Mouse (Mus musculus) G1E-ER4 (cell line): ENCODE results near the gene Ndufb4. TPM values are rescaled to one million over a fixed set of nuclear protein-coding genes. Genes with fewer than 3 reads are reported as not detected.

Source experiments
- GATA1 ChIP-seq: IDR thresholded peaks from one replicate; pipeline ENCODE4 v1.8.0; 2012; ENCODE audit warnings: low read length, inconsistent platforms
- polyA plus RNA-seq: library from polyadenylated mRNA; stranded (reverse); fragments of >175 nt; gene quantifications from 2 replicates; pipeline ENCODE4 v1.2.3, GENCODE M21; 2012

The Ndufb4 gene
- polyA plus RNA-seq, 1 experiment = 72.5 TPM

DNA sequence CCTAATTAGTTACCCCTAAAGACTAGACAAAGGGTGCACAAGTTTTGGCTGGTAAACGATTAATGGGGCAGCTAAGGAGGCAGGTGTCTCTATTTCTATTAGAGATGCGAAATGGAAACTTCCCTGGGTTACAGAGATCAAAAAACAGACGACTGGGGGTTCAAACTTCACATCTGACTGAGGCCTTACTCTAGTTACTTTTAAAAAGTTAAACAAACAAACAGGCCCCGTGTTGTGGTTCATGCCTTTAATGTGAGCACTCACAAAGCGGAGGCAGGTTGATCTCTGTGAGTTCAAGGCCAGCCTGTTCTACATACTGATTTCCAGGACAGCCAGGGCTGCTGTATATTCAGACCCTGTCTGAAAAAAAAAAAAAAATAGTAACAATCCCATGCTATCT, 1.6 kb downstream of the Ndufb4 start:
- TF ChIP-seq GATA1 = no peak

DNA sequence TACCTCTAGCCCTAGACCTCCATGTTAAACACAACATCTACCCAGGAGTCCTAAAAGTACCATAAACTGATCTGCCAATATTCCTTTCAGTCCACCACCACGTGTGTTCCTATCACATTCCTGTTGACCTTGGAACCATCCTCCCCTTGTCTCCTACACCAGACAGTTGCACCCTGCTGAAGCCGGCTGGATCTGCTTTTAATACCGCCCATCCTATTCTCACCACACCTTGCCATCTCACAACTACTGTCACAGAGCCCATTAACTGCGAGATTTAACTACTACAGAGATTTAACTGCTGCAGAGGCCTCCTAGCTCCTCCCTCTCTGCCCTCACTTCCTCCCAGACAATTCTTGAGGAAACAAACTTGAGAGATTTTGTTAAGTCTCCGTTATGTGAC, 2.8 kb downstream of the Ndufb4 start:
- TF ChIP-seq GATA1 = no peak

DNA sequence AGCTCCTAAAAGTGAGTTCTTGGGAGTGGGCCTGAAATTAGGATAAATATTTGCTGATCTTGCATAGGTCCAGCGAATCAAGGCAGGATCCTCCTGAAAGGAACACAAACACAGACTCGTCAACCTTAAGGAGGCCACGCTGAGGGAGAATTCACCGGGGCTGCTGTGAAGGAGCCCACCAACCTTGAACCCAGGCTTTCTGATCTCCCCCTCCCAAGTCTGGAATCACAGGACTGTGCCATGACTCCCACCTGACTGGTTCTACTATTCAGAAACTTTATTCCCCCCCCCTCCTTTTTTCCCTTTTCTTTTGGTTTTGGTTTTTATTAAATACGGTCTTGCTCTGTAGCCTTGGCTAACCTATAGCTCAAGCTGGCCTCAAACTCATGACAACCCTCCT, 5.2 kb downstream of the Ndufb4 start:
- TF ChIP-seq GATA1 = no peak

DNA sequence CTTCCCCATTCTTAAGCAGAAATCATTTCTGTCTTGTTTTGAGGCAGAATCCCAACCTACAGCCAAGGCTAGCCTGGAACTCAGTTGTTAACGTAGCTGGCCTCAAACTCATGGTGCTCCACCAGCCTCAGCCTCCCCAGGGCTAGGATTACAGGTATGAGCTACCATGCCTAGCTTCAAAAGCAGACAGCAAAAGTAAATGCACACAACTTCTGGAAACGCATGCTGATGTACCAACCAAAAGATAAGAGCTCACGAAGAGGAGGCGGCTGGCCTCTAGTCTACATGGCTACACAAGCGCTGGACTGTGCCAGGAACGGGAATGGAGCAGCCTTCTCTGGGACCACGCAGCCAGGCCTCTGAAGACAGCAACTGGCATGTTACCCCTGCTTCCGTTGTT, 6.3 kb downstream of the Ndufb4 start:
- no peak for TF ChIP-seq GATA1

DNA sequence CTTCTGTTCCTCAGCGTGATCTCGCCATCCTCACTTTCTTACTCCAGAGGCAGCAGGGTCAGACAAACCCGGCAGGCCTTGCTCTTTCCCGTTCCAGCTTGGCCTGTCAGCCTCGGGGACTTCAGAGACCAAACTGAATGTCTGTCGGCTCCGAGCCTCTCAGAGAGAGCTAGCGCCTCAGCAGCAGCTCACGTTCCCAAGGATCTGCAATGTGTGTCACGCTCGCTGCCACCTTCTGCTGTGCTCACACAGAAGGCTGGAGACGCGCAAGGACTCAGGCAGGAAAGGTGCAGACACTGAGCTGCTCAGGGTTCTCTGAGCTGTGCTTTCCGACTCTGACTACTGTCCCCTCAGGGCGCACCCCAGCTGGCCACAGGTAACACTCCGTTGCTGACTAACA, 7.2 kb downstream of the Ndufb4 start:
- no peak for TF ChIP-seq GATA1

DNA sequence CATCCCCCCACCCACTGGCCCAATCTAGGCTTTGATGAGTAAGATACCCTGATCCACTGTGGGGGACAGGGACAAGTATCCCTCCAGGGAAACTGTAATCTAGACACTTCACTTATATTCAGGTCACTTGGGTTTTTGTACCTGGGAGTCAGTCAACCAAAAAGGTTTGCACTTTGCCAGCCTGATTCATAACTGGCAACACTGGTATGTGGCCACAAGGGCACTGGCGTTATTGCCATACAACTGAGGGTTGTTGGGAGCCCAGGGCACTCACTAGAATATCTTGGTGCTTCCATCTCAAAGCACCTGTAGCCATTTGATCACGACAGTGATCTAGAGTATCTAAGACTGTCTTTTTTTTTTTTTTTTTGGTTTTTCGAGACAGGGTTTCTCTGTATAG, 8.5 kb downstream of the Ndufb4 start:
- TF ChIP-seq GATA1 = no peak

DNA sequence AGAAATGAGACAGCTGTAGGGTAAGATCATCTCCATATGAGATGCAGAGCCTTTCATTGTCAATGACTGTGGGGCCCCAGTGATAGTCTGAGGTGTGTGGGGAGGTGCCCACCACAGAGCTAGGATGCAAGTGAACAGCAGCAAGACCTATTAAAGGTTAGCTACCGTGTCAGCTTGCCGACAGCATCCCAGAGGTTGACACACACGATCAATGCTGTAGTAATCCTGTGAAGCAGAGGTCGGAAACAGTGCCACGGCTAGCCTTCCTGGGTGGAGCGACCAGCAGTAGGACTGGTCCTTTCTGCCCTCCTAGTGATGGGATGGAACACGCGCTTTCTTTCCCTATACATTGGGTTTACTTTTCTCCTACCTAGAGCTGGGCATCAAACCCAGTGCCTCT, 9.0 kb downstream of the Ndufb4 start:
- no peak for TF ChIP-seq GATA1

DNA sequence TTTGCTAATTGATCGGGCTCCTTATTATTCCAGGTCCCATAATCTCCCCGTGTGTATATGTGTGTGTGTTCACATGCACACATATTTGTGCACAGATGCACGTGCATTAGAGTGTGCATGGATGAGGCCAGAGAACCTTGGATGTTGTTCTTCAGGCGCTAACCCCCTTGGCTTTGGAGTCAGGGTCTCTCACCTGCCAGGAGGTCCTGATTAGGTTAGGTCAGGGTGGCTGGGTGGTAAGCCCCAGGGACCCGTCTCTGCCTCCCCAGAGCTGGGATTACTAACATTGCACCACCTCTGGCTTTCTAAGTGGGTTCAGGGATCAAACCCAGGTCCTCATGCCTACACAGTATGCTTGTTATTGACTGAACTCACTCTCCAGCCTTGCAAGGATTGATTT, 9.8 kb downstream of the Ndufb4 start:
- TF ChIP-seq GATA1 = no peak

DNA sequence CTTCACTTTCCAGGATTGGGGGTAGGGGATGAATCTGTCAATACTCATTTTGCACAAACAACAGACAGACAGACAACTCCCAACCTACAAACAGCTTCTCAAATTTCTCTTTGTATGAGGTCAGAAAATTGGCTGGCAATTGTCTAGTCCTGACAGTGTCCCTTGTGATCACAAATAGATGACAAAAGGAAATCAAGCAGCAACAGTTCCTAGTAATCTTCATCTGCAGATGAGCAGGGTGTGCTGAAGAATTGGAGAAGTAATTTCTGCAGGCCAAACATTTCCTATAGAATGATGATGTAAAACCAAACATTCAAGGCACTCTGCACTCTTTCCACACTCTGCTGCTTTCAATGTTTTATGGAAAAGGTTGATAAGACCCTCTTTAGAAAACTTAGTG, 16.5 kb downstream of the Ndufb4 start:
- no peak for TF ChIP-seq GATA1

DNA sequence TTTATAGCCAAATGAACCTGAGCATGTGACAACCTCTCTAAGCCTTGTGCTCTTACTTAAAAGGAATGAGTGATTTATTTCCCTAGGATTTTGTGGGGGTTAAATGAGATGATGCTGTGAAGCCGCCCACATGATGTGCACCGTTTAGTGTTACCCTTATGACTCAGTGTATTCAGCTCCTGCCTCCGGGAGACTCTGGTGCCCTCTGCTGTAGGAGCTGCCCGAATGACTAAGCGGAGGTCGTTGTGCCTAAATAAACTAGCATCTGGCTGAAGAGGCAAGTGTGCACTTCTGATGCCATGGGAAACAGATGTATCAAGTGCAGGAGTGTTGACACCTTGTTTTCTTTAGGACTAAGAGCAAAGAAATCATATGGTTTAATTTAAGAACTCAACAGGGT, 18.1 kb downstream of the Ndufb4 start:
- TF ChIP-seq GATA1 = no peak

DNA sequence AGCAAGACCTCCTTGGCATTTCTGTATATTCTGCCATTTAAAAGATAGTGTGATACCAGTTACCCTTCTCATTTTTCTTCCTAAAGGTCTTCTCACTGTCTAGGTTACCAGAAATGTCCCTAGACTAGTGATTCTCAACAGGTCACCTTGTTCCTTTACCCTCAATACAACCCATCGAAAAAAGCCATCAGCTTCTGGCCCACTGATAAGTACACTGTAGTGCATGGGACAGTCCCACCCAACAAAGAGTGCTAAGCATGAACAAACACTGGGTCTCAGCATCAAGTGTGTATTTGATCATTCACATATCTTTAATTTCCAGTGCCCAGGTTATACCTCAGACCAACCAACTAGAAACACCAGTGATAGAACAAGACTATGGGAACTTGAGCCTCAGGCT, 19.2 kb downstream of the Ndufb4 start:
- no peak for TF ChIP-seq GATA1

DNA sequence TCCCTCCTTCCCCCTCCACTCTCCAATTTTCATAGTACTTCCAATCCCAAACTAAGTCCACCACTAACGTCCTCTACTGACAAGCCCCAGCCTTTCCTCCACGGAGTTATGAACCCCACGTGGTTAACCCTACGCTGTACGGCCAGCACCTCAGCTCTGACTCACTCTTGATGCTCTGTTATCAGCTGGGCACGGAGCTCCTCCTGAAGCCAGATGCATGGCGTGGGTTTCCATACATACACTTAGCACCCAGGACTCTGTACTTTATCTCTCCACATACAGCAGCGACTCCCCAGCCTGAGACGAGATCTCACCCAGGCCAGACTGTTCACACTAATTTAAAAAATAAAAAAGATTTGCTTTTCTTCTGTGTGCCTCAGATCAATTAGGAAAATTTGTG, 19.7 kb downstream of the Ndufb4 start:
- no peak for TF ChIP-seq GATA1

DNA sequence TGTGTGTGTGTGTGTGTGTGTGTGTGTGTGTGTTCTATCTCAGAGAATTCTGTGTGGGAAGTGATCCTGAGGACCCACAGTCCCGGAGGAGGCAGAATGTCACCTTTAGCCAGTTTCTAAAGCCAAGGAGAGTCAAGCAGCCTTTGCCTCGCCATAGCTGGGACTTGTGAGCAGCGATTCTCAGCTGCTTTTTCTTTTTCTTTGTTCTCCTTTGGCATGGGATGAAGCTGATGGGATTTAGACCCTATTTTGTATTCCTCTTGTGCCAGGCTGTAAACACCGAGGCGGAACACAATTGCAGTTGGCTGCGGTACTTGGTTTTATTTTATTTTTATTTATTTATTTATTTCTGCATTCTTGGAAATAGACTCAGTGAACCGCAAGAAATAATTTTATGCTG, 25.2 kb downstream of the Ndufb4 start:
- TF ChIP-seq GATA1 = no peak

DNA sequence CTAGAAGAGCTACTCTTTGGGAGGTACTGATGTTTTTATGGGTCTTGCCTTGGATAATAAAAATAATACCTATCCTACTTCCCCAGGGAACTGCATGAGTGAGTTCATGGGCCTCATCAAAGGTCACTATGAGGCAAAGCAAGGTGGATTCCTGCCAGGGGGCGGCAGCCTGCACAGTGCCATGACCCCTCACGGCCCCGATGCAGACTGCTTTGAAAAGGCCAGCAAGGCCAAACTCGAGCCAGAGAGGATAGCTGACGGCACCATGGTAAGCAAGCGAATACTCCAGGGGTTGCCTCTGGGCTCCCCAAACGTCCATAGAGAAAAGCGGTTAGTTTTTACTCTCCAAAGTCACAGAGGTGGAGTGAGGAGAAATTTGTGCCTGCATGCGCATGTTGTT, 25.9 kb downstream of the Ndufb4 start:
- TF ChIP-seq GATA1 = no peak

DNA sequence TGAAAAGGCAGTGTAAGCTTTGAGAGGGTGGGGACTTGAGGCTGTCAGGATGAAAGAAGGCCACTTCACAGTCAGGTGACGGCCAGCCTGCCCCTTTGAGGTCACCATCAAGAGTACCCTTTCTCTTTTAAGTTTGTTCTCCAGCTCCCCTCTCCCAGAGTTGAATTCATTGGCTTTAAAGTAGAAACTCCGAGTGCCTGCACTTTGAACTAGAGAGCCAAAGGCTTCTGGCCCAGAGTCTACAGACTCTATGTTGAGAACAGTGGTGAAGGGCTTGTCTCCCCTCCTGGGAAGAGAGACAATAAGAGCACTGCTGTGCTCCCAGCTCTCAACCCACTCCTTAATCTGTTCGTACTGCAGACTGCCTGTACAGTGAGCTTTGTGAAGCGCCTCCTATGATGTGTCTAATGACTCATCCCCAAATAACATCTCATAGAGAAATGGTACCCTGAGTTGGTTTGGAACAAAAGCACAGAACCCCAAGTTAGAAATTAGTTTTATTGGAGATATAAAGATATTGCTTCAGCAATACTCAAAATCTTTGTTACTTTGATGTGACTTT, 27.8 kb downstream of the Ndufb4 start:
- TF ChIP-seq GATA1 = no peak

DNA sequence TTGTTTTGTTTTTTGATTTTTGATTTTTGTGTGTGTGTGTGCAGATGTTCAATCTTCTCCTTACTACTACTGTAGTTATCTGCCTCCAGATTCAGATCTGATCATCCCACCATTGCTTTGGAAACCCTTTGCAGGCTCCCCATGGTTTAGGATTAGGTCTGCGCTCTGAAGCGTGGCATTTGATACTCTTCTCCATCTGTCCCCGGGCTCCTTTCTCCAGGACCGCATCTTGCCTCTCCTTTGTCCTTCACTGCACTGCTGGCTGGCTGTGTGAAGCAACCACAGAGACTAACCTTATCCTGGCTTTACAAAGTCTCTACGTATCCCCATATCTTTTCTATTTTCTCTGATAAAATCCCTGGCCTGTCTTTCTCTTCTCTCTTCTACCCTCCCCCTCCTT, 31.3 kb downstream of the Ndufb4 start:
- TF ChIP-seq GATA1 = no peak

DNA sequence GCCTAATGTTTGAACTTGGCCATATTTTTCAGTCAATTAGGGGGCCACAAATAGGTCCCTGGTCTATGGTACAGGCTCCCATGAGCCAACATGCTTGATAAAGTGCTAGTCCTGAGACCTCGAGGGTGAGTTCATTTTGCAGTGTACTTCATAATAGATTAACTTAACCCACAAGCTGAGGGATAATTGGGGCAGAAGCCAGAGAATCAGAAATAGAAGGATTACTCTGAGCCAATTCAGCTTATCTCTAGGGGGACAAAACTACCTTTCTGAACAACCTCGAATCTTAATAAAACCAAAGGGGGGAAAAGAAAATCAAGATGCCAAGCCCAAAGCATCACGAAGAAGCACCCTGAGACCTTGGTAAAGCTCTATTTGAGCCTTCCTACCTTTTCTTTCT, 31.9 kb downstream of the Ndufb4 start:
- TF ChIP-seq GATA1 = no peak

DNA sequence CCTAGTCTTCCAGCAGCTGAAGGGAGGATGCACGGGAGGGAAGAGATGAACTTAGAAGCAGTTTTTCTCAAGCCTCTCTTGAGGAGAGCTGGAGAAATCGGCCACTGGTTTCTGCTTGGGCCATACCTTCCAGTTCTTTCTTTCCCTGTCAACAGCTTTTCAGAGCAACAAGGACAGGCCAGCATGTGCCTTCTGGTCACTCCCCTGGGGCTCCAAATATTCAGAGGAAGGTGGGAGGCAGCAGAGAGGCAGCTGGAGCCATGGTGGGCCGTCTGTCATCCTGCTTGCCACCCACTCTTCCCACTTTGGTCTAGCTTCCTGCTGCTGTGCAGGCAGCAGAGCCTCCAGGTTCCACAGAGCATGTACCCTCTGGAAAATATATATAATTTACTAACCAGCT, 36.6 kb downstream of the Ndufb4 start:
- TF ChIP-seq GATA1 = no peak
